Mouse (Mus musculus) myocyte (in vitro differentiated cells): Measurements from ENCODE around the gene Omt2b.

Experiments
- CEBPB ChIP-seq: IDR thresholded peaks from 2 replicates; pipeline ENCODE4 v1.6.1; 2011; ENCODE audit warnings: mild to moderate bottlenecking, moderate library complexity; ENCODE audit not compliant: poor library complexity, insufficient read depth, severe bottlenecking
- E2F4 ChIP-seq: IDR thresholded peaks from one replicate; pipeline ENCODE4 v1.6.1; 2011; ENCODE audit warnings: mild to moderate bottlenecking, control low read depth, moderate library complexity; ENCODE audit not compliant: insufficient read depth
- MAX ChIP-seq: IDR thresholded peaks from one replicate; pipeline ENCODE4 v1.6.1; 2011; ENCODE audit warnings: low read depth, mild to moderate bottlenecking, control low read depth
- MYOD1 ChIP-seq, 3 experiments: IDR thresholded peaks; one replicate each; pipeline ENCODE4 v1.6.1; 2011; ENCODE audit warnings: control low read depth in 2 of 3, low read depth in 2 of 3, mild to moderate bottlenecking in 2 of 3, moderate library complexity in 1 of 3; ENCODE audit not compliant: insufficient read length in 2 of 3, control insufficient read depth in 1 of 3
- MYOG ChIP-seq, 3 experiments: IDR thresholded peaks; one replicate each; pipeline ENCODE4 v1.6.1; 2011; ENCODE audit warnings: control low read depth in 2 of 3, low read depth in 2 of 3, mild to moderate bottlenecking in 2 of 3; ENCODE audit not compliant: insufficient read length in 2 of 3, control insufficient read depth in 1 of 3, insufficient read depth in 1 of 3
- POLR2A ChIP-seq: IDR thresholded peaks from one replicate; pipeline ENCODE4 v1.6.1; 2011; ENCODE audit warnings: low read depth, mild to moderate bottlenecking, control low read depth, moderate library complexity; ENCODE audit not compliant: insufficient read length
- POLR2AphosphoS2 ChIP-seq: IDR thresholded peaks from one replicate; pipeline ENCODE4 v1.6.1; 2011; ENCODE audit warnings: low read depth, control low read depth; ENCODE audit not compliant: insufficient read length
- REST ChIP-seq: IDR thresholded peaks from one replicate; pipeline ENCODE4 v1.6.1; 2011; ENCODE audit warnings: mild to moderate bottlenecking, control low read depth, moderate library complexity; ENCODE audit not compliant: insufficient read depth, insufficient read length
- SRF ChIP-seq: IDR thresholded peaks from one replicate; pipeline ENCODE4 v1.6.1; 2011; ENCODE audit warnings: low read depth; ENCODE audit not compliant: control insufficient read depth, insufficient read length
- TCF12 ChIP-seq: IDR thresholded peaks from one replicate; pipeline ENCODE4 v1.6.1; 2011; ENCODE audit warnings: mild to moderate bottlenecking, control low read depth; ENCODE audit not compliant: poor library complexity, insufficient read depth, severe bottlenecking
- TCF3 ChIP-seq: IDR thresholded peaks from one replicate; pipeline ENCODE4 v1.6.1; 2011; ENCODE audit warnings: low read depth, control low read depth; ENCODE audit not compliant: insufficient read length
- USF1 ChIP-seq: IDR thresholded peaks from one replicate; pipeline ENCODE4 v1.6.1; 2011; ENCODE audit warnings: low read depth, mild to moderate bottlenecking, control low read depth, moderate library complexity

GRCm38 (mm10) chr9:78368671-78369293, 41.4 kb downstream of the Omt2b start:
- TF ChIP-seq POLR2A (no peak), TCF12 (no peak), SRF (no peak), E2F4 (no peak), MYOD1 (IDR thresholded peaks at IDR 0.05; ENCODE audit: control insufficient read depth in 1 of 3, insufficient read length in 2 of 3, low read depth in 2 of 3) (no peak), USF1 (no peak), MAX (no peak), POLR2AphosphoS2 (no peak), MYOG (IDR thresholded peaks at IDR 0.05; ENCODE audit: control insufficient read depth in 1 of 3, insufficient read depth in 1 of 3, insufficient read length in 2 of 3, low read depth in 2 of 3) (no peak), CEBPB (no peak), TCF3 (no peak), REST (no peak)
